Mouse (Mus musculus): ENCODE data around the gene H6pd. TPM values are rescaled to one million over a fixed set of nuclear protein-coding genes. Genes with fewer than 3 reads are reported as not detected.

H6pd gene
- polyA plus RNA-seq, 1 experiment = 148 TPM

DNA sequence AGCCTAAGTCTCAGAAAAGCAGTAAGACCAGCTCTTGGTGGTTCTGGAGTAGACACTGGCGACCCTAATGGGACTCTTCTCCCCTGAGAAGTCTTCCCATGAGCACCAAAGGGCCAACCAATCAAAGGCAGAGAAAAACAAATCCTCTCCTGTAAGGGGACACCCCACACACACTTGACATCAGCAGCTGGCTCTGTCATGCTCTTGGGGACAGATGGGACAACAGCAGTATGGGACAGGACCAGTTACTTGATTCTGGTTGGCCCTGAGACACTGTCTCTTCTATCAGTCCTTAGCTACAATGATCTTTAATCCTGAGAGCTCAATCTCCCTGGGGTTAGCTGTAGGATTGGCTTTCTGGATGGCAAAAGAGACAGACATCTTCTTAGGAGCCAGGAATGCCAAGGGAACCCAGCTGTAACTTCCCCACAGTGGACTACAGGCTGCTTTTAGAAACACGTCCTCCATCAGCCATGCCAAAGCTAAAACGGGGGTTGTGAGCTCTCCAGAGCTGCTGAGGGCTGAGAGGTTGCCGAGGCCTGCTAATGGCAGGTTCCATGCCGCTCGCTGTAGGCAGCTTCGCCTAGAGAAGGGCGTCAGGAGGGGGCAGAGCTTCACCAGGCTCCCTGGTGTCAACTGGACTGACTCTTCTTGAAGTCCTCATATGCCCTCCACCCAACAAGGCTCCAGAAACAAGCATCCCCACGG lies 76.6 kb downstream of the H6pd start:
- 86% methylated on average over 9 of the region's 9 CpGs for WGBS
- H3K4me3 ChIP-seq (replicated peaks; ENCODE audit: extremely low read depth, low read depth, low read length) = no peak overlapping the region
- TF ChIP-seq POLR2A (IDR thresholded peaks at IDR 0.05; ENCODE audit: borderline replicate concordance, extremely low read depth, low read depth, low read length) (no peak), CTCF (IDR thresholded peaks at IDR 0.05; ENCODE audit: insufficient read depth, low read length) (no peak)
- no peak for DNase-seq
- no peaks in the 10 kb centered on the region for H3K4me1 ChIP-seq (ENCODE audit: control insufficient read depth, insufficient read depth, low read length)

DNA sequence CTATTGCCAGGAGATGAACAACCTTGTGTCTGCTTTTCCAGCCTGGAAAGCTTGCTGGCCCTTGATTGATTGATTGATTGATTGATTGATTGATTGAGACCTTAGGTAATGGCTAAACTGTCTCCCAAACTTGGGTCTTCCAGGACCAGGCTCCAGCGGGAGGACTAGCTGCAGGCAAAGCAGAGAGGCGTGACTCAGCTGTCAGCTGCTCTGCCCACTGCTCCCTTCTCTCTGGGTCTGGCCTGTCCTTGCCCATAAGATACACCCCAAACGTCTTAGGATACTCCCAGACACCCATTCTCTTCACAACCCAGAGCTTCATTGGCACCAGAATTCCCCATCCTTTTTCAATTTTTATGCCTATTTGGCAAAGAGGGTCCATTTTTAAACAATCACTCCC lies 78.1 kb downstream of the H6pd start:
- Histone ChIP-seq H3K4me1 (ENCODE audit: control insufficient read depth, insufficient read depth, low read length) (no peaks in the 10 kb centered on the region), H3K4me3 (replicated peaks; ENCODE audit: extremely low read depth, low read depth, low read length) (no peak overlapping the region)
- no peak for TF ChIP-seq CTCF (IDR thresholded peaks at IDR 0.05; ENCODE audit: insufficient read depth, low read length)
- TF ChIP-seq POLR2A (IDR thresholded peaks at IDR 0.05; ENCODE audit: borderline replicate concordance, extremely low read depth, low read depth, low read length) = no peak
- 65% methylated on average over 3 of the region's 3 CpGs for WGBS
- DNase-seq = no peak

Other genes starting within 250 kb of the H6pd start
- gene Slc25a33, start 234.7 kb downstream of the H6pd start, polyA plus RNA-seq (2012; rRNA removed) = 9.5 and 12.7 TPM in 2 replicates
- gene Spsb1, start 54.0 kb downstream of the H6pd start, polyA plus RNA-seq (2012; rRNA removed) = 20.2 and 23.4 TPM in 2 replicates
- 3.8 and 5.0 TPM in 2 replicates for gene Gpr157, start 78.3 kb upstream of the H6pd start, polyA plus RNA-seq (2012; rRNA removed)
- gene Slc2a5, start 110.3 kb upstream of the H6pd start, polyA plus RNA-seq (2012; rRNA removed) = 0.66 and 4.5 TPM in 2 replicates
- not detected in 2 replicates for gene Slc2a7, start 139.9 kb upstream of the H6pd start, polyA plus RNA-seq (2012; rRNA removed)
- gene Car6, start 192.3 kb upstream of the H6pd start, polyA plus RNA-seq (2012; rRNA removed) = 0.11 TPM in 1 of 2 replicates, not detected in the other
- gene Eno1, start 227.7 kb upstream of the H6pd start, polyA plus RNA-seq (2012; rRNA removed) = 90.4 and 220 TPM in 2 replicates